Mouse (Mus musculus) MN1 (cell line): ENCODE measurements around the gene Stx5a.

ENCODE experiments used
- DNase-seq: peaks from one replicate; pipeline ENCODE4 v3.0.0-alpha.2; 2016; ENCODE audit warnings: low spot score

Gene Stx5a

GRCm38 (mm10) chr19:8802130-8802821, 61.1 kb downstream of the Stx5a start, which contains the start of gene Zbtb3:
TSS of gene Zbtb3 (plus strand) at chr19:8802555.
- peak; percentile 95 for DNase-seq

GRCm38 (mm10) chr19:8803204-8803780, 62.1 kb downstream of the Stx5a start:
- DNase-seq = no peak

- DNase-seq = no peak
Measured at GRCm38 (mm10) chr19:8803879-8804660, 62.9 kb downstream of the Stx5a start.
